Mouse (Mus musculus): Measurements from ENCODE around the gene Ndrg2. TPM values are rescaled to one million over a fixed set of nuclear protein-coding genes. Genes with fewer than 3 reads are reported as not detected.
A peak's percentile ranks its signal among the peaks of the same experiment; 100 is the strongest.
"Not testable (repeated sequence)": the region's sequence is repeated elsewhere in the genome, so short reads cannot be mapped to it uniquely, and the experiment has no call there.

Gene Ndrg2
- total and polyA plus RNA-seq, 3 experiments = 223 to 417 (median 343) TPM

DNA sequence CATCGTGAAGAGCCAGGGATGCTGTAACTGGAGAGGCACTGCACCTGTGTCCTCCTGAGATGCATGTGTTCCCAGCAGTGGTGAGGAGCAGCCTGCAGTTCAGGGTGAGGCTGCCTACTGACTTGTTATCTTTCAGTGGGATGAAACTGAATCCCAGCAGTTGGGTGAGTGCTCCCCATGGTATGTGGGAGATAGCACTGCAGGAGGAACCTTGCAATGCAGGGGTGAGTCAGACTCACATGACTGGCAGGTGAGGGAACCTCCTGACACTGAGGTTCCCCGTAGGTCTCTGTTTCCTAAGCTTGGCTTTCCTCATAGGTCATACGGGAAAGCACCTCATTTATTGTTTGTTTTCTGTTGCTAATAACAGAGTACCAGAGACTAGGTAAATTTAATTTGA is 36.4 kb downstream of the Ndrg2 start:
- DNase-seq = no peak

DNA sequence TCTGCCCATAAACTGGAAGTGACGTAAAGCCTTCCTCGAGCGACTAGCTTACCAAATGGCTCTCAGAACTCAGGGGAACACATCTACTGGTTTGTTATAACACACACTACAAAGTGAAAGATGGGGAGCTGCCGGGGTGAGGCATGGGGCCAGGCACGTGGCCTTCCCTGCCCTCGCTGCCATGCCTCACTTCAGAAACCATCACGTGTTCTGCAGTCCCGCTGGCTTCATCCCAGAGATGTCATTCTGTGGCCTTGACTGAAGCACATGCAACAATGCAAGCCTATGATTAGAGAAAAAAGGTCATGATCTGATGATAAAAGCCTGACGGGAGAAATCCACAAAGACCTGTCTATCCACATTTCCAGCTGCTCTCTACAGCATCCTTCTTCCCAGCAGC is 42.2 kb downstream of the Ndrg2 start:
- peak; percentile 92 for DNase-seq

DNA sequence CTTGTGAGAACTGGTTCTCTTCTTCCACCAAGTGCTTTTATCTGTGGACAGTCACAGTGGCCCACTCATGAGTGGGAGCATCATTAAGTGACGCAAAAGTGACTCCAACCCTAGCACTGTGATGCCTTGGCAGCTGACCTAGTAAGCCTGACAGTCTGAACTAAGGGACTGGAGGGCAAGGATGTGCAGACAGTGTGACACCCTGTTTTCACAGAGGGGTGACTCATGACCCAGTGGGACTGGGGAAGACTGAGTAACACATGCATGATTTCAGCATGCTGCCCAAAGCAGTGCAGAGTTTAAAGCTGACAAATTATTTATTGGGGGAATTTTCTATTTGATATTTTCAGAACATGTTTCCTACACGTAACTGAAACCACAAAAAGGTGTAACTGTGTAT is 43.2 kb downstream of the Ndrg2 start:
- DNase-seq = peak; percentile 78

DNA sequence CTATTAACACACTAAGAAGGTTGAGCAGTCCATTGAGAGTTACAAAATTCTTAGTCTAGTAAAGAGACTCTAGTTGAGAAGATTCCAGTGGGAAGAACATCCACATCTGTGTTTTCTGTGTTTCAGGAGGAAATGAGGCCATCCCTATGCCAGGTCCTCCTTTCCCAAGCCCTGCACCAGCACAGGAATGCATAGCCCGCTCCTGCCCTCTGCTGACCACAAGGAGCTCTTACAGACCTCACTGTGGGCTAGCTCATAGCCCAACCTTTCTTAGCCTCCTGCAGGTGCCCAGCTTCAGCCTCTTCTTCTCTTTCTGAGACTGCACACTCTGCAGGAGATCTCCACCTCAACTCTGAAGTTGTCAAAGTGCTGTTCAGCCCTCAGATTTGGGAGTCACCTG is 50.4 kb downstream of the Ndrg2 start:
- peak; percentile 32 for DNase-seq

DNA sequence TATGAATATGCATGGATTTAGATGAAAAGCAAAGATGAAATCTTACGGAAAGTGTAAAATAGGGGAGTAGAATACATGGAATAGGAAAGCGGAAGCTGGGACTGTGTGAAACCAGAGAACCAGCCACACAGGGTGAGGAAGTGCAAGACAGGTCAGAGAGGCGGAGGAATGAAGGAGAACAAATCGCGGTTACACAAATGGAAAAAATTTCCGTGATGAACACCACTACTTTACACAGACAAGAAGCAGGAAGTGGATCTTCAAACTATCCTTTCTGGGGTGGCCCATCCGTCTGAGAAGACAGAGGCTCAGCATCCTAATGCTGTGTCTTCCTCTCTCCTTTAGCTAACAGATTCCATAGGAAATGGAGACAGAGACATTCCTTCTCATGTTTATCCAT is 58.7 kb downstream of the Ndrg2 start:
- not testable (repeated sequence) for DNase-seq

Other genes with a start within 250 kb of the Ndrg2 start
- gene Gm17079, start 218.7 kb downstream of the Ndrg2 start, total RNA-seq (2021) = not detected
- not detected in 2 replicates for gene Gm17079, start 218.7 kb downstream of the Ndrg2 start, polyA plus RNA-seq (2012; rRNA removed)
- gene Gm5800, start 197.0 kb downstream of the Ndrg2 start, total RNA-seq (2021) = not detected
- gene Gm5800, start 197.0 kb downstream of the Ndrg2 start, polyA plus RNA-seq (2012; rRNA removed) = not detected in 2 replicates
- gene Ang4, start 140.6 kb downstream of the Ndrg2 start, total RNA-seq (2021) = not detected
- gene Ang4, start 140.6 kb downstream of the Ndrg2 start, polyA plus RNA-seq (2012; rRNA removed) = not detected in 2 replicates
- gene AY358078, start 114.1 kb downstream of the Ndrg2 start, total RNA-seq (2021) = not detected
- gene AY358078, start 114.1 kb downstream of the Ndrg2 start, polyA plus RNA-seq (2012; rRNA removed) = not detected in 2 replicates
- not detected for gene Ear6, start 60.5 kb downstream of the Ndrg2 start, total RNA-seq (2021)
- gene Ear6, start 60.5 kb downstream of the Ndrg2 start, polyA plus RNA-seq (2012; rRNA removed) = not detected in 2 replicates
- 10 to 100 TPM; 31.0 to 33.4 TPM for gene Mettl17, start 29.3 kb downstream of the Ndrg2 start, total RNA-seq (2021)
- 48.8 and 99.4 TPM in 2 replicates for gene Mettl17, start 29.3 kb downstream of the Ndrg2 start, polyA plus RNA-seq (2012; rRNA removed)
- gene Slc39a2, start 21.3 kb downstream of the Ndrg2 start, total RNA-seq (2021) = under 1 TPM; 0.45 to 0.58 TPM
- gene Slc39a2, start 21.3 kb downstream of the Ndrg2 start, polyA plus RNA-seq (2012; rRNA removed) = 0.48 and 0.61 TPM in 2 replicates
- gene Tppp2, start 4.3 kb upstream of the Ndrg2 start, total RNA-seq (2021) = not detected
- not detected in 2 replicates for gene Tppp2, start 4.3 kb upstream of the Ndrg2 start, polyA plus RNA-seq (2012; rRNA removed)
- not detected for gene Rnase13, start 8.6 kb upstream of the Ndrg2 start, total RNA-seq (2021)
- gene Rnase13, start 8.6 kb upstream of the Ndrg2 start, polyA plus RNA-seq (2012; rRNA removed) = not detected in 2 replicates
- gene Arhgef40, start 70.6 kb upstream of the Ndrg2 start, total RNA-seq (2021) = 10 to 100 TPM; 39.7 to 56.9 TPM
- gene Arhgef40, start 70.6 kb upstream of the Ndrg2 start, polyA plus RNA-seq (2012; rRNA removed) = 97.8 and 107 TPM in 2 replicates
- 1 to 10 TPM; 1.6 to 2.1 TPM for gene Tmem253, start 101.5 kb upstream of the Ndrg2 start, total RNA-seq (2021)
- gene Tmem253, start 101.5 kb upstream of the Ndrg2 start, polyA plus RNA-seq (2012; rRNA removed) = 0.36 and 0.83 TPM in 2 replicates
- gene Zfp219, start 106.6 kb upstream of the Ndrg2 start, total RNA-seq (2021) = 10 to 100 TPM; 40.7 to 52.9 TPM
- gene Zfp219, start 106.6 kb upstream of the Ndrg2 start, polyA plus RNA-seq (2012; rRNA removed) = 133 and 156 TPM in 2 replicates
- gene Olfr221, start 128.3 kb upstream of the Ndrg2 start, total RNA-seq (2021) = not detected
- gene Olfr221, start 128.3 kb upstream of the Ndrg2 start, polyA plus RNA-seq (2012; rRNA removed) = not detected in 2 replicates
- gene Hnrnpc, start 189.9 kb upstream of the Ndrg2 start, total RNA-seq (2021) = 100 to 1,000 TPM; 240 to 298 TPM
- gene Hnrnpc, start 189.9 kb upstream of the Ndrg2 start, polyA plus RNA-seq (2012; rRNA removed) = 24.4 and 40.6 TPM in 2 replicates
- 1 to 10 TPM in 1 of 2 experiments, under 1 TPM in 1; 0.26 to 1.2 TPM for gene Rpgrip1, start 196.5 kb upstream of the Ndrg2 start, total RNA-seq (2021)
- 0.33 and 0.55 TPM in 2 replicates for gene Rpgrip1, start 196.5 kb upstream of the Ndrg2 start, polyA plus RNA-seq (2012; rRNA removed)